Mouse (Mus musculus): ENCODE results near the gene Slc39a11.

Slc39a11 gene

GRCm38 (mm10) chr11:113407474-113407873 is 242.4 kb downstream of the Slc39a11 start:
- no peak for DNase-seq (ENCODE audit: low spot score in 2 of 2)

GRCm38 (mm10) chr11:113400868-113401267 is 249.0 kb downstream of the Slc39a11 start:
- DNase-seq (ENCODE audit: low spot score in 2 of 2): no peak

GRCm38 (mm10) chr11:113399601-113400000 is 250.3 kb downstream of the Slc39a11 start:
- no peak for DNase-seq (ENCODE audit: low spot score in 2 of 2)

- DNase-seq (ENCODE audit: low spot score in 2 of 2): no peak
These were observed 252.5 kb downstream of the Slc39a11 start for GRCm38 (mm10) chr11:113397394-113397793.

GRCm38 (mm10) chr11:113393366-113394150 is 256.3 kb downstream of the Slc39a11 start:
- DNase-seq (ENCODE audit: low spot score in 2 of 2): no peak

- DNase-seq (ENCODE audit: low spot score in 2 of 2): no peak
These were observed 258.2 kb downstream of the Slc39a11 start for GRCm38 (mm10) chr11:113391664-113392063.

- no peak for DNase-seq (ENCODE audit: low spot score in 2 of 2)
These were observed 260.2 kb downstream of the Slc39a11 start for GRCm38 (mm10) chr11:113389637-113390036.

- no peak for DNase-seq (ENCODE audit: low spot score in 2 of 2)
These were observed 267.0 kb downstream of the Slc39a11 start for GRCm38 (mm10) chr11:113382674-113383571.

GRCm38 (mm10) chr11:113381550-113381949 is 268.3 kb downstream of the Slc39a11 start:
- DNase-seq (ENCODE audit: low spot score in 2 of 2): no peak

- DNase-seq (ENCODE audit: low spot score in 2 of 2): no peak
These were observed 271.0 kb downstream of the Slc39a11 start for GRCm38 (mm10) chr11:113378867-113379266.

GRCm38 (mm10) chr11:113376066-113376465 is 273.8 kb downstream of the Slc39a11 start:
- DNase-seq (ENCODE audit: low spot score in 2 of 2): no peak

- DNase-seq (ENCODE audit: low spot score in 2 of 2): no peak
These were observed 276.0 kb downstream of the Slc39a11 start for GRCm38 (mm10) chr11:113373926-113374325.

- DNase-seq (ENCODE audit: low spot score in 2 of 2): no peak
These were observed 276.5 kb downstream of the Slc39a11 start for GRCm38 (mm10) chr11:113373331-113373730.

- DNase-seq (ENCODE audit: low spot score in 2 of 2): no peak
These were observed 281.8 kb downstream of the Slc39a11 start for GRCm38 (mm10) chr11:113368046-113368445.

GRCm38 (mm10) chr11:113366257-113367030 is 283.4 kb downstream of the Slc39a11 start:
- DNase-seq (ENCODE audit: low spot score in 2 of 2): no peak

- no peak for DNase-seq (ENCODE audit: low spot score in 2 of 2)
These were observed 286.1 kb downstream of the Slc39a11 start for GRCm38 (mm10) chr11:113363739-113364138.

- no peak for DNase-seq (ENCODE audit: low spot score in 2 of 2)
These were observed 287.3 kb downstream of the Slc39a11 start for GRCm38 (mm10) chr11:113362617-113363016.

- no peak for DNase-seq (ENCODE audit: low spot score in 2 of 2)
These were observed 289.6 kb downstream of the Slc39a11 start for GRCm38 (mm10) chr11:113360049-113360835.

- DNase-seq (ENCODE audit: low spot score in 2 of 2): no peak
These were observed 293.9 kb downstream of the Slc39a11 start for GRCm38 (mm10) chr11:113355932-113356331.

GRCm38 (mm10) chr11:113352085-113352815 is 297.6 kb downstream of the Slc39a11 start:
- DNase-seq (ENCODE audit: low spot score in 2 of 2): no peak
